Mouse (Mus musculus) cerebellum, adult (tissue): Measurements from ENCODE around the gene Clec3a.

ENCODE experiments used
- ATAC-seq: cut with Nextera tagmentation; 2 replicates; pipeline ENCODE4 v1.9.2; 2017; ENCODE audit warnings: mild to moderate bottlenecking, moderate library complexity, mixed read lengths; ENCODE audit not compliant: insufficient number of reproducible peaks, low FRiP score, low TSS enrichment

Clec3a gene

DNA sequence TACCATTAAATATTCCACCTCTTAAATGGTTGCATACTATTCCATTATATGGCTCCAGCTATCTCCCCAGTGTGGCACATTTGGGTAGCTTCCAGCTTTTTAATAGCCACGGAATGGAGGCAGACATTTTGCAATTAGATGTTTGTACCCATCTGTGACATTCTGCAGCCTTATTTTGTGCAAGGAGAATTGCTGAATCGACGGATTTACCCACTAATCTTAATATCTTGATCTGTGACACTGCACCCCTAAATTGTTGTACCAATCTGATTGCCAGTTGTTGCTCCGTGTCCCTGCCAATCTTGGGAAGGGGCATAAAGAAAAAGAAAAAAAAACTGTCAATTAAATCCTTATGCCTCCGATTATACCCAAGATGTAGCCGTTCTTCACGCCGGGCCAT, 37.4 kb downstream of the Clec3a start:
- ATAC-seq = no peak

DNA sequence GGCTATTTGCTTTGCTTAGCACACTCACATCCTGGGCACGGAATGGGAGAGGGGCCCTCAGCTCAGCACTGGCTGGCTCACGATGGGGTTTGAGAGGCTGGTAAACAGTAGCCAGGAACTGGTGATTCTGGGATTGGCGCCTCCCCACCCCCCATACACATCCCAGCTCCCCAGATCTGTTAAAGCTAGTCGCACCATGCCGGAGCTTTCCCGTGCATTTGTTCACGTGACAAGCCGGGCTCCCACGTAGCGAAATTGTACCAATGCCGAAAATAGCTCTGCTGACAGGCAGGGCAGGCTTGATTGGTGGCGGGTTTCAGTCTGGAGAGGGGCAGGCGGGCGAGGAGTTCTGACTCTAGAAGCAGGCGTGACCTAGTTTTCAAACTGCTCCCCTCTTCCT, 38.1 kb downstream of the Clec3a start:
- 0 out of 2 replicates have a peak, but pooled peaks have one; percentile 28 for ATAC-seq

GRCm38 (mm10) chr8:114458113-114458784, 40.4 kb downstream of the Clec3a start:
- ATAC-seq = no peak

- ATAC-seq = no peak
These were observed 42.7 kb downstream of the Clec3a start for GRCm38 (mm10) chr8:114460600-114460999.

DNA sequence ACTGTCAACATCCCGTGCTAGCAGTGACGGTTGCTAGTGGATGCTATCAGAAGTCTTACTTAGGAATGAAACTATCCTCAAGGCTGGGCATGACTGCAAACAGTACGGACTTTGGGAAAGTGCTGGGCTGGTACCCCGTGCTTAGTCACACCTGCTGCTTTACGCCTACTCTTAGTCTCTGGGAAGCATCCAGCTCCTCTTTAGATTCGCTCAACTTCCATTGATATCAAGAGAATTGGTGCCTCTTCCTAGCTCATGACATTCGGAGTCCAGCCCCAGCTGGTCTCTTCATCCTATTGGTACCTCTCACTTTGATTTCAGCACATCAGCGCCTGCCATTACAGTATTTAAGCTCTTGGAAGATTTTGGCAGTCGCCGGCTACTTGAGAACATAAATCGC, 44.7 kb downstream of the Clec3a start:
- no peak for ATAC-seq

DNA sequence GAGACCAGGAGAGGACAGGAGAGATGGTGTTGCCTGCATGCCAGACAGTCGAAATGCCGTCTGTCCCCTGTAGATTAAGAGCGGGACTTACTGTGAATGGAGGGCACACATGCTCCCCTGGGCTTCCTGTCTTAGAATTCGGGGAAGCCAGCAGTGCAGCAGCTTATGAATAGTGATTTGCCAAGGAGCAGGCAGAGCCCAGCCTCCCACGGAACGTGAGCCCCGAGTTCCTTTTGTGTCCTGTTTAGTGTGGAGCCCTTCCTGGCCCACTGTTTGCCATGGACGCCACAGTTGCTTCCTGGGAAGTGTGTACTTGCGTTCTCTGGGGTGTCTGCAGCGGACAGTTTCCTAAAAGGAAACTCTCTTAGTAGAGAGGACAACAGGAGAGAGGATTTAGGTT, 45.4 kb downstream of the Clec3a start:
- no peak for ATAC-seq

DNA sequence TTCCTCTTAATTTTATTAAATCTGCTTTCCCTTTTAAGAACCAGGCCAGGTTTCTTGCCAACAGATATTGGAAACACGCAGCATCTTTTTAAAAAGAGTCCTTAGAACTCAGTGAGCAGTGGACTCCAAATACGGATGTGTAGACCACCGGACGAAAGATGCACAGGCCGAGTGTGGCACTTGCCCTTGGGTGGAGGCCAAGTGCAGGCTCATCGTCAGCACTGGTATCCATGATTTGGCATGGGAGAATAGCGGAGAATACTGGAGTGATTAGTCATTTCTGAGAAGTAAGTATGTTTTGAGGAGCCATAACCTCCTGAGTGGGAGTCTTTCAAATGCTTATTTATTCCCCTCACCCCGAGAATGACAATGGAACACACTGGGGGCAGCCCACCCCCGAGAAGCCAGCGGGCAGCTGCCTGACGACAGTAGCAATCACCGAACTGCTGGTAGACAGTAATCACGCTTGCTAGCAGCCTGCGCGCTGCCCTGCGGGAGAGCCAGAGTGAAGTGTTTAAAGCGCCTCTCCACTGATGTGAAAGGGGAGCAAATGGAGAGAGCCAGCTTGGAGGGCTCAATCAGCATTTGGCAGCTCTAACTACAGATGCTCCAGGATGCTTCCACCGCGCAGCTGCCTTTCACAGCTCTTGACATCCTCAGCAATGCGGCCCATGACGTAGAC, 50.8 kb downstream of the Clec3a start:
- no peak for ATAC-seq

- no peak for ATAC-seq
These were observed 51.3 kb downstream of the Clec3a start for GRCm38 (mm10) chr8:114469208-114469590.

DNA sequence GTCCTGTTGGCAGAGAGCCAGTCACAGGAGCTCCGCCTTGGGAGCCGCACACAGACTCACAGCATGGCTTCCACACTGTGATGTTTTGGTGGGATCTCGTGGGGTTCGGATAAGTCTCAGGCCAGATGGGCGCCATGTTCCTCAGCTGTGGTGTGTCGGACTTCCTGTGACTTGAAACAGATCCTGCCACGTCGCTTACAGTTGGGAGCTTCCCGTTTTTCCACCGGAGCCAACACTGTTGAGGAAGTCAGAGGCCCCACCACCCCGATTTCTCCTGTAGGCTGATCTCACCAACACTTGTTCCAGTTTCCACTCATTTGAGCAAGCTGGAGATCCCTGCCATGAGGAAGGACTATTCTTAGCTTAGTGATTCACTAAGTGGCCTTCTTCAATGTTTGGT, 55.7 kb downstream of the Clec3a start:
- ATAC-seq = no peak
